Mouse (Mus musculus): ENCODE data around the gene Plod1.

DNA sequence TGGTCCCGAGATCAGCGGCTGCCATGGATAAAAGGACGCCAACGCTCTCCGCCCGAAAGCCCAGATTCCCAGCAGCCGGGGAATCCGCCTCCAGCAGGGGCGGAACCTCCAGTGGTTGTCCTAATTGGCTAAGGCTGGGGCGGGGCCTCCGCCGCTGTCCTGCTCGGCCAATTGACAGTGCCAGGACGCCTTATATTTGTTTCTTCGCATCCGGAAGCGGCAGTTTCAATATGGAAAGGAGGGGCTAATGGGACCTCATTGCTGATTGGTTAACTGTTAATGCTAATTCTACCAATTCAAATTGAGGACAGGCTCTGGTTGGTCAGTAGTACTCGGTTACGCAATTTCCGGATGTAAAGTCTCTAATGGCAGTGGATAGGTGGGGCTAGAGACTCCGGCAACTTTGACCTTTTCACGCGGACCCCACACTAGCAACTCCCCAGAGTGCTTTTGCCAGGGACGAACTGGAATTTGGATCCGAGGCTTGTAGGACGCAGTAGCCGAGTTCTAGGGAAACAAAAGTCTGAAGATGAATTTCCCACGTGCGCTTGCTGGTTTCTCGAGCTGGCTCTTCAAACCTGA, 68.0 kb downstream of the Plod1 start, which contains the start of the genes Miip and Fv1:
- peak; percentile 55 for TF ChIP-seq POLR2A (IDR thresholded peaks at IDR 0.05; ENCODE audit: low read depth, low read length)
- TF ChIP-seq CTCF (IDR thresholded peaks at IDR 0.05; ENCODE audit: borderline replicate concordance, insufficient read depth, low read length) = no peak
